15 mouse cellular contexts compared by ENCODE assay signal in the genomic region with DNA sequence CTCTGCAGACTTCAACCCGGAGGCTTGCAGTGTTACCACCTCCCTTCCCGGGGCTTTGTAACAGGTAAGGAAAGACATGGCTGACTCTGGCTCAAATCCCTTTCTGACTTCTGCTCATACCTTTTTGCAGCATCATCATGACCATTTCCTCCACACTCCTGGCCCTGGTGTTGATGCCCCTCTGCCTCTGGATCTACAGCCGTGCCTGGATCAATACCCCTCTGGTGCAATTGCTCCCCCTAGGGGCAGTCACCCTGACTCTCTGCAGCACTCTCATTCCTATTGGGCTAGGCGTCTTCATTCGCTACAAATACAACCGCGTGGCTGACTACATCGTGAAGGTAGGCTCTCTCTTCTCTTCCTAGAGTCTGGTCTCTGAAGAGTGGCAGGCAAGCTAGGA. TPM values are rescaled to one million over a fixed set of nuclear protein-coding genes. Genes with fewer than 3 reads are reported as not detected.
A peak's percentile ranks its signal among the peaks of the same experiment; 100 is the strongest.
DNase-seq lines count a peak whose midpoint lies in the region; ATAC-seq and TF ChIP-seq lines count a peak whose summit lies in the region.
"Not testable (repeated sequence)": the region's sequence is repeated elsewhere in the genome, so short reads cannot be mapped to it uniquely, and the experiment has no call there.
"Had no signal": no experiment of that assay in that cellular context is flagged by ENCODE, and none has a peak within 500 bp of the region (broad histone marks: within the 10 kb centered on the region; RNA-seq: fewer than 3 reads in every experiment).

No protein-coding gene starts in this region.

- peaks cover 40% of the 10 kb centered on the region for H3K27me3 ChIP-seq in hindbrain, embryonic 13.5 days
- H3K27me3 ChIP-seq in kidney, postnatal 0 days (ENCODE audit: insufficient read depth, low read length); neural tube, embryonic 15.5 days (replicated peaks): not testable (repeated sequence)

- not testable (repeated sequence) for H3K36me3 ChIP-seq in hindbrain, embryonic 13.5 days; kidney, postnatal 0 days (ENCODE audit: insufficient read depth, low read length); neural tube, embryonic 15.5 days

- TF ChIP-seq CTCF in kidney, postnatal 0 days (IDR thresholded peaks at IDR 0.05; ENCODE audit: low read depth): peak; percentile 42; the same call in 1 of the 2 replicates

- ATAC-seq in erythroblast, adult 5-6 weeks (replicated peaks; ENCODE audit: low FRiP score, poor library complexity, severe bottlenecking): peak; percentile 69
- not testable (repeated sequence) for ATAC-seq in hindbrain, embryonic 13.5 days (ENCODE audit: low FRiP score); kidney, postnatal 0 days (replicated peaks; ENCODE audit: low FRiP score, low read depth); neural tube, embryonic 15.5 days (ENCODE audit: low FRiP score)

- WGBS in hindbrain, embryonic 13.5 days: 47% methylated on average over 8 of the region's 8 CpGs
- WGBS in kidney, postnatal 0 days: 44% methylated on average over 8 of the region's 8 CpGs
- WGBS in neural tube, embryonic 15.5 days: 44% methylated on average over 8 of the region's 8 CpGs

- peak; percentile 65 for DNase-seq in ES-CJ7 (ENCODE audit: low read depth, low spot score)
- DNase-seq in adrenal gland, postnatal 10 days: peak; percentile 27
- DNase-seq in kidney, postnatal 0 days (ENCODE audit: low spot score): not testable (repeated sequence)
- peak; percentile 7 for DNase-seq in lung, postnatal 14 days
- peak; percentile 12 for DNase-seq in thymus, postnatal 25 days

- not testable (repeated sequence) for H3K4me1 ChIP-seq in hindbrain, embryonic 13.5 days (replicated peaks); kidney, postnatal 0 days (replicated peaks; ENCODE audit: insufficient read depth, low read length); neural tube, embryonic 15.5 days

- not testable (repeated sequence) for H3K27ac ChIP-seq in hindbrain, embryonic 13.5 days; kidney, postnatal 0 days; neural tube, embryonic 15.5 days (replicated peaks)

- not testable (repeated sequence) for H3K4me3 ChIP-seq in hindbrain, embryonic 13.5 days; kidney, postnatal 0 days (replicated peaks; ENCODE audit: low read depth, low read length); neural tube, embryonic 15.5 days (replicated peaks)

- 0 out of 2 replicates have a peak overlapping the region, but pooled peaks have one; percentile 69 for H3K4me2 ChIP-seq in hindbrain, embryonic 13.5 days
- H3K4me2 ChIP-seq in kidney, postnatal 0 days (ENCODE audit: low read length): not testable (repeated sequence)
- H3K4me2 ChIP-seq in neural tube, embryonic 15.5 days: peak overlapping the region; percentile 77; the same call in 1 of the 2 replicates

- H3K9ac ChIP-seq in hindbrain, embryonic 13.5 days; kidney, postnatal 0 days (ENCODE audit: low read depth, low read length); neural tube, embryonic 15.5 days (replicated peaks): not testable (repeated sequence)

- H3K9me3 ChIP-seq in hindbrain, embryonic 13.5 days; kidney, postnatal 0 days (replicated peaks; ENCODE audit: low read length); neural tube, embryonic 15.5 days (replicated peaks): not testable (repeated sequence)

RNA-seq across cellular contexts. Expression of gene Slc10a4, which starts 1.5 kb away (rescaled TPM):
- 10 to 100 TPM; 11.1 to 14.8 TPM for total RNA-seq in adrenal gland, postnatal 10 days (2021)
- not detected in 2 replicates for total RNA-seq in erythroblast, adult 5-6 weeks (2015; ENCODE audit: low replicate concordance)
- not detected in 2 replicates for total RNA-seq in erythroblast, adult 5-6 weeks (2017; ENCODE audit: low replicate concordance)
- 30.4 and 36.1 TPM in 2 replicates for polyA plus RNA-seq in hindbrain, embryonic 13.5 days (2015; fragmentation: Nextera tagmentation; extraction: Ambion mirVana)
- polyA plus RNA-seq in kidney, postnatal 0 days (2015; fragmentation: Nextera tagmentation; extraction: Ambion mirVana): 1.1 and 1.5 TPM in 2 replicates
- polyA plus RNA-seq in neural tube, embryonic 15.5 days (2015; fragmentation: Nextera tagmentation; extraction: Ambion mirVana): 34.4 and 42.5 TPM in 2 replicates
- total RNA-seq: heart, adult 18-20 months had no signal

RNA-seq across cellular contexts. Expression of gene Gm10135, which starts 33.7 kb away (rescaled TPM):
- total RNA-seq in adrenal gland, postnatal 10 days (2021): not detected
- not detected in 2 replicates for total RNA-seq in erythroblast, adult 5-6 weeks (2015; ENCODE audit: low replicate concordance)
- not detected in 2 replicates for total RNA-seq in erythroblast, adult 5-6 weeks (2017; ENCODE audit: low replicate concordance)
- polyA plus RNA-seq in hindbrain, embryonic 13.5 days (2015; fragmentation: Nextera tagmentation; extraction: Ambion mirVana): not detected in 2 replicates
- polyA plus RNA-seq in kidney, postnatal 0 days (2015; fragmentation: Nextera tagmentation; extraction: Ambion mirVana): not detected in 2 replicates
- not detected in 2 replicates for polyA plus RNA-seq in neural tube, embryonic 15.5 days (2015; fragmentation: Nextera tagmentation; extraction: Ambion mirVana)
- total RNA-seq: heart, adult 18-20 months; heart, postnatal 36 days; left cerebral cortex, postnatal 14 days had no signal
- polyA plus RNA-seq: forebrain, embryonic 10.5 days; kidney, embryonic 15.5 days; liver, embryonic 12.5 days; myocyte had no signal

Comparison
In these comparisons a context has a peak if more than half of its experiments do, and no peak if none do; other contexts are left out.
1. RNA of gene Slc10a4, which starts 1.5 kb away (polyA plus RNA-seq): 34.4 to 42.5 TPM in neural tube, embryonic 15.5 days and 30.4 to 36.1 TPM in hindbrain, embryonic 13.5 days; 1.1 to 1.5 TPM in kidney, postnatal 0 days; every median in the first group is over 10 times any median in the second.